Mouse (Mus musculus): ENCODE measurements around the gene Rfxank. TPM values are rescaled to one million over a fixed set of nuclear protein-coding genes. Genes with fewer than 3 reads are reported as not detected.

The Rfxank gene
- polyA plus RNA-seq, 1 experiment from 2014 or later = 7.1 TPM

GRCm38 (mm10) chr8:70100241-70100640, 38.7 kb downstream of the Rfxank start:
- Histone ChIP-seq H3K9ac (no peak overlapping the region), H3K4me1 (replicated peaks) (no peaks in the 10 kb centered on the region), H3K4me3 (replicated peaks) (no peak overlapping the region), H3K9me3 (replicated peaks) (no peaks in the 10 kb centered on the region), H3K27me3 (peaks cover 10% of the 10 kb centered on the region; the same call in 1 of the 2 replicates), H3K36me3 (no peaks in the 10 kb centered on the region), H3K4me2 (no peak overlapping the region), H3K27ac (no peak overlapping the region)
- 69% methylated on average over 8 of the region's 8 CpGs for WGBS (ENCODE audit: insufficient replicate concordance)
- ATAC-seq (ENCODE audit: low read depth) (no peak), DNase-seq (no peak)

GRCm38 (mm10) chr8:70099276-70099675, 39.7 kb downstream of the Rfxank start:
- Histone ChIP-seq H3K4me2 (no peak overlapping the region), H3K4me1 (replicated peaks) (no peaks in the 10 kb centered on the region), H3K36me3 (no peaks in the 10 kb centered on the region), H3K9me3 (replicated peaks) (no peaks in the 10 kb centered on the region), H3K4me3 (replicated peaks) (no peak overlapping the region), H3K27me3 (peaks cover 10% of the 10 kb centered on the region; the same call in 1 of the 2 replicates), H3K27ac (no peak overlapping the region), H3K9ac (no peak overlapping the region)
- DNase-seq = no peak
- WGBS (ENCODE audit: insufficient replicate concordance) = 56% methylated on average over 8 of the region's 8 CpGs
- no peak for ATAC-seq (ENCODE audit: low read depth)

GRCm38 (mm10) chr8:70092786-70093185, 46.2 kb downstream of the Rfxank start:
- WGBS (ENCODE audit: insufficient replicate concordance) = 55% methylated on average over 8 of the region's 8 CpGs
- Histone ChIP-seq H3K36me3 (no peaks in the 10 kb centered on the region), H3K4me2 (no peak overlapping the region), H3K4me1 (replicated peaks) (peaks cover 3% of the 10 kb centered on the region; the same call in 1 of the 2 replicates), H3K9ac (no peak overlapping the region), H3K9me3 (replicated peaks) (no peaks in the 10 kb centered on the region), H3K4me3 (replicated peaks) (no peak overlapping the region), H3K27me3 (peaks cover 62% of the 10 kb centered on the region), H3K27ac (no peak overlapping the region)
- no peak for ATAC-seq (ENCODE audit: low read depth)
- DNase-seq = no peak

GRCm38 (mm10) chr8:70089296-70089960, 49.5 kb downstream of the Rfxank start:
- Histone ChIP-seq H3K27me3 (peaks cover 92% of the 10 kb centered on the region), H3K27ac (no peak overlapping the region), H3K36me3 (no peaks in the 10 kb centered on the region), H3K4me1 (replicated peaks) (peaks cover 12% of the 10 kb centered on the region), H3K9me3 (replicated peaks) (no peaks in the 10 kb centered on the region), H3K9ac (no peak overlapping the region), H3K4me2 (no peak overlapping the region), H3K4me3 (replicated peaks) (no peak overlapping the region)
- ATAC-seq (ENCODE audit: low read depth) (no peak), DNase-seq (no peak)
- WGBS (ENCODE audit: insufficient replicate concordance) = 51% methylated on average over 9 of the region's 9 CpGs

- no peak for ATAC-seq (ENCODE audit: low read depth)
- Histone ChIP-seq H3K9ac (no peak overlapping the region), H3K27ac (no peak overlapping the region), H3K4me1 (replicated peaks) (peaks cover 25% of the 10 kb centered on the region), H3K27me3 (peaks cover 92% of the 10 kb centered on the region), H3K9me3 (replicated peaks) (no peaks in the 10 kb centered on the region), H3K4me2 (peak overlapping the region; percentile 41; the same call in 1 of the 2 replicates), H3K4me3 (replicated peaks) (peak overlapping the region; percentile 15), H3K36me3 (no peaks in the 10 kb centered on the region)
- no peak for DNase-seq
- 5% methylated on average over 56 of the region's 56 CpGs for WGBS (ENCODE audit: insufficient replicate concordance)
Measured at GRCm38 (mm10) chr8:70087836-70088650, 50.9 kb downstream of the Rfxank start.

GRCm38 (mm10) chr8:70087237-70087636, 51.7 kb downstream of the Rfxank start:
- Histone ChIP-seq H3K9ac (no peak overlapping the region), H3K4me3 (replicated peaks) (no peak overlapping the region), H3K27ac (no peak overlapping the region), H3K27me3 (peaks cover 100% of the 10 kb centered on the region), H3K36me3 (no peaks in the 10 kb centered on the region), H3K9me3 (replicated peaks) (no peaks in the 10 kb centered on the region), H3K4me2 (no peak overlapping the region), H3K4me1 (replicated peaks) (peaks cover 25% of the 10 kb centered on the region)
- 8% methylated on average over 7 of the region's 7 CpGs for WGBS (ENCODE audit: insufficient replicate concordance)
- ATAC-seq (ENCODE audit: low read depth) = no peak
- no peak for DNase-seq

GRCm38 (mm10) chr8:70086151-70086550, 52.8 kb downstream of the Rfxank start:
- H3K4me2 ChIP-seq = no peak overlapping the region
- no peak overlapping the region for H3K27ac ChIP-seq
- H3K9ac ChIP-seq = no peak overlapping the region
- H3K27me3 ChIP-seq = peaks cover 100% of the 10 kb centered on the region
- H3K4me1 ChIP-seq (replicated peaks) = peaks cover 25% of the 10 kb centered on the region
- ATAC-seq (ENCODE audit: low read depth) (no peak), DNase-seq (no peak)
- 38% methylated on average over 1 of the region's 1 CpGs for whole genome bisulfite sequencing (ENCODE audit: insufficient replicate concordance)
- no peak overlapping the region for H3K4me3 ChIP-seq (replicated peaks)
- H3K9me3 ChIP-seq (replicated peaks) = no peaks in the 10 kb centered on the region
- no peaks in the 10 kb centered on the region for H3K36me3 ChIP-seq

GRCm38 (mm10) chr8:70084191-70085065, 54.5 kb downstream of the Rfxank start:
- Histone ChIP-seq H3K36me3 (no peaks in the 10 kb centered on the region), H3K9me3 (replicated peaks) (no peaks in the 10 kb centered on the region), H3K4me1 (replicated peaks) (peaks cover 25% of the 10 kb centered on the region), H3K27me3 (peaks cover 85% of the 10 kb centered on the region), H3K9ac (no peak overlapping the region), H3K27ac (no peak overlapping the region), H3K4me3 (replicated peaks) (peak overlapping the region; percentile 39), H3K4me2 (peak overlapping the region; percentile 62)
- WGBS (ENCODE audit: insufficient replicate concordance) = 3% methylated on average over 71 of the region's 71 CpGs
- ATAC-seq (ENCODE audit: low read depth) (no peak), DNase-seq (no peak)

GRCm38 (mm10) chr8:70083285-70083684, 55.7 kb downstream of the Rfxank start, which contains the start of gene Hapln4:
Gene Hapln4 (plus strand): TSS chr8:70083457.
- peak within 1 kb of the TSS; percentile 39 for H3K4me3 ChIP-seq (replicated peaks)
- WGBS (ENCODE audit: insufficient replicate concordance) = 2% methylated on average over 26 of the region's 26 CpGs

GRCm38 (mm10) chr8:70081976-70082375, 57.0 kb downstream of the Rfxank start:
- 73% methylated on average over 2 of the region's 2 CpGs for WGBS (ENCODE audit: insufficient replicate concordance)
- H3K27ac ChIP-seq = no peak overlapping the region
- no peak for DNase-seq
- peaks cover 61% of the 10 kb centered on the region for H3K27me3 ChIP-seq
- H3K4me3 ChIP-seq (replicated peaks) = no peak overlapping the region
- no peak overlapping the region for H3K9ac ChIP-seq
- H3K36me3 ChIP-seq = no peaks in the 10 kb centered on the region
- H3K4me2 ChIP-seq = no peak overlapping the region
- ATAC-seq (ENCODE audit: low read depth) = no peak
- H3K9me3 ChIP-seq (replicated peaks) = no peaks in the 10 kb centered on the region
- peaks cover 20% of the 10 kb centered on the region for H3K4me1 ChIP-seq (replicated peaks)

More at GRCm38 (mm10) chr8:70083285-70083684, 55.7 kb downstream of the Rfxank start, which contains the start of gene Hapln4:
- no peak within 1 kb of the TSS for H3K9ac ChIP-seq
- peak within 1 kb of the TSS; percentile 62 for H3K4me2 ChIP-seq
- ATAC-seq (ENCODE audit: low read depth) (no peak), DNase-seq (no peak)
- no peaks in the 10 kb centered on the region for H3K36me3 ChIP-seq
- no peaks in the 10 kb centered on the region for H3K9me3 ChIP-seq (replicated peaks)
- H3K4me1 ChIP-seq (replicated peaks) = peaks cover 25% of the 10 kb centered on the region
- H3K27me3 ChIP-seq = peaks cover 74% of the 10 kb centered on the region
- no peak within 1 kb of the TSS for H3K27ac ChIP-seq
